Mouse (Mus musculus) G1E (cell line): ENCODE results near the gene Dqx1. TPM values are rescaled to one million over a fixed set of nuclear protein-coding genes. Genes with fewer than 3 reads are reported as not detected.

Source experiments
- ATAC-seq: 2 replicates; pipeline ENCODE4 v1.8.0; 2016; ENCODE audit warnings: mild to moderate bottlenecking; ENCODE audit not compliant: insufficient number of reproducible peaks, poor library complexity, low FRiP score, severe bottlenecking; ENCODE audit errors: extremely low read depth
- DNase-seq: peaks from one replicate; pipeline ENCODE4 v3.0.0; 2012; ENCODE audit warnings: low spot score
- H3K27me3 ChIP-seq: 2 replicates; pipeline ENCODE4 v1.6.1; 2012; ENCODE audit warnings: mild to moderate bottlenecking, low read length, inconsistent platforms; ENCODE audit not compliant: insufficient read depth
- H3K36me3 ChIP-seq: replicated peaks from 2 replicates; pipeline ENCODE3; 2012; ENCODE audit warnings: mild to moderate bottlenecking, inconsistent platforms
- H3K4me1 ChIP-seq: 2 replicates; pipeline ENCODE4 v1.6.1; 2012; ENCODE audit warnings: low read depth, low read length, inconsistent platforms, mixed read lengths; ENCODE audit not compliant: insufficient read depth
- H3K4me3 ChIP-seq: 2 replicates; pipeline ENCODE4 v1.5.1; 2012; ENCODE audit warnings: low read depth, mild to moderate bottlenecking, inconsistent platforms, low read length, moderate library complexity, mixed read lengths
- H3K9me3 ChIP-seq: replicated peaks from 2 replicates; pipeline ENCODE4 v1.6.1; 2012; ENCODE audit warnings: inconsistent platforms
- CTCF ChIP-seq: IDR thresholded peaks from 2 replicates; pipeline ENCODE4 v1.5.1; 2012; ENCODE audit warnings: low read depth, low read length, inconsistent platforms, mixed read lengths
- GATA1 ChIP-seq: IDR thresholded peaks from 2 replicates; pipeline ENCODE4 v1.6.1; 2012; ENCODE audit warnings: borderline replicate concordance, low read length, inconsistent platforms, mixed read lengths
- GATA2 ChIP-seq: IDR thresholded peaks from 2 replicates; pipeline ENCODE4 v1.6.1; 2012; ENCODE audit warnings: low read depth, low read length, inconsistent platforms, borderline replicate concordance
- POLR2AphosphoS5 ChIP-seq: IDR thresholded peaks from 2 replicates; pipeline ENCODE4 v1.6.1; 2012; ENCODE audit warnings: low read depth, low read length, inconsistent platforms; ENCODE audit not compliant: insufficient replicate concordance
- TAL1 ChIP-seq: conservative IDR thresholded peaks from 2 replicates; pipeline ENCODE4 v1.6.1; 2012; ENCODE audit warnings: low read depth, low read length, inconsistent platforms, mixed read lengths
- polyA plus RNA-seq: library from polyadenylated mRNA; stranded (reverse); fragments of >175 nt; gene quantifications from 2 replicates; pipeline ENCODE4 v1.2.3, GENCODE M21; 2012
- total RNA-seq, 2 experiments: library from RNA; stranded (forward) in 1 of 2; stranded (reverse) in 1 of 2; fragments of 200-1000 nt in 1 of 2; fragments of >200 nt in 1 of 2; fragmentation: Nextera tagmentation in 1 of 2; gene quantifications; 2 replicates each; pipeline ENCODE4 v1.2.3; 2014 to 2017

The Dqx1 gene
- 23.5 and 28.7 TPM in 2 replicates for total RNA-seq (2014; fragmentation: Nextera tagmentation)
- total RNA-seq (2017) = 2.5 and 3.8 TPM in 2 replicates
- 1.4 and 2.3 TPM in 2 replicates for polyA plus RNA-seq

- H3K4me3 ChIP-seq = peak within 1 kb of the TSS; percentile 17; the same call in 1 of the 2 replicates
- peaks cover 68% of the 10 kb centered on the region for H3K36me3 ChIP-seq
- H3K9me3 ChIP-seq = no peaks in the 10 kb centered on the region
- no peak for TF ChIP-seq GATA1
- TF ChIP-seq GATA2 = no peak
- no peak for TF ChIP-seq TAL1
- TF ChIP-seq POLR2AphosphoS5 = no peak
- TF ChIP-seq CTCF = no peak
- DNase-seq = no peak
- H3K4me1 ChIP-seq = peaks cover 33% of the 10 kb centered on the region
- H3K27me3 ChIP-seq = no peaks in the 10 kb centered on the region
- ATAC-seq = no peak
Measured at GRCm38 (mm10) chr6:83057790-83058189, at the start of gene Dqx1. Dqx1 (plus strand) TSS chr6:83057844.

- Histone ChIP-seq H3K4me1 (peaks cover 50% of the 10 kb centered on the region), H3K4me3 (no peak overlapping the region), H3K36me3 (no peaks in the 10 kb centered on the region), H3K27me3 (no peaks in the 10 kb centered on the region), H3K9me3 (peaks cover 2% of the 10 kb centered on the region; the same call in 1 of the 2 replicates)
- DNase-seq (no peak), ATAC-seq (no peak)
- TF ChIP-seq POLR2AphosphoS5 (no peak), GATA2 (no peak), GATA1 (no peak), CTCF (no peak), TAL1 (no peak)
Measured at GRCm38 (mm10) chr6:83008659-83009058, 49.0 kb upstream of the Dqx1 start.

GRCm38 (mm10) chr6:83010010-83010409 is 47.6 kb upstream of the Dqx1 start:
- Histone ChIP-seq H3K4me3 (no peak overlapping the region), H3K9me3 (peaks cover 2% of the 10 kb centered on the region; the same call in 1 of the 2 replicates), H3K4me1 (peaks cover 50% of the 10 kb centered on the region), H3K27me3 (no peaks in the 10 kb centered on the region), H3K36me3 (no peaks in the 10 kb centered on the region)
- TF ChIP-seq CTCF (no peak), GATA2 (no peak), POLR2AphosphoS5 (no peak), TAL1 (no peak), GATA1 (no peak)
- DNase-seq = no peak
- ATAC-seq = no peak

- no peak overlapping the region for H3K4me3 ChIP-seq
- no peaks in the 10 kb centered on the region for H3K36me3 ChIP-seq
- DNase-seq (no peak), ATAC-seq (no peak)
- H3K9me3 ChIP-seq = peaks cover 2% of the 10 kb centered on the region; the same call in 1 of the 2 replicates
- no peak for TF ChIP-seq TAL1
- TF ChIP-seq POLR2AphosphoS5 = no peak
- no peak for TF ChIP-seq GATA1
- TF ChIP-seq CTCF = no peak
- TF ChIP-seq GATA2 = no peak
- no peaks in the 10 kb centered on the region for H3K27me3 ChIP-seq
- peaks cover 46% of the 10 kb centered on the region for H3K4me1 ChIP-seq
Measured at GRCm38 (mm10) chr6:83011255-83011654, 46.4 kb upstream of the Dqx1 start.

GRCm38 (mm10) chr6:83011756-83012155 is 45.9 kb upstream of the Dqx1 start:
- no peak for DNase-seq
- H3K27me3 ChIP-seq = no peaks in the 10 kb centered on the region
- H3K4me3 ChIP-seq = no peak overlapping the region
- no peaks in the 10 kb centered on the region for H3K36me3 ChIP-seq
- no peak for ATAC-seq
- TF ChIP-seq GATA2 (no peak), CTCF (no peak), TAL1 (no peak), POLR2AphosphoS5 (no peak), GATA1 (no peak)
- H3K4me1 ChIP-seq = peaks cover 48% of the 10 kb centered on the region
- peaks cover 2% of the 10 kb centered on the region; the same call in 1 of the 2 replicates for H3K9me3 ChIP-seq

- TF ChIP-seq TAL1 = no peak
- TF ChIP-seq CTCF = no peak
- no peak for TF ChIP-seq POLR2AphosphoS5
- no peak for TF ChIP-seq GATA2
- TF ChIP-seq GATA1 = no peak
- H3K9me3 ChIP-seq = peaks cover 2% of the 10 kb centered on the region; the same call in 1 of the 2 replicates
- H3K4me1 ChIP-seq = peaks cover 54% of the 10 kb centered on the region
- ATAC-seq (0 out of 2 replicates have a peak, but pooled peaks have one; percentile 37), DNase-seq (peak; percentile 48)
- H3K4me3 ChIP-seq = peak overlapping the region; percentile 8; the same call in 1 of the 2 replicates
- no peaks in the 10 kb centered on the region for H3K27me3 ChIP-seq
- no peaks in the 10 kb centered on the region for H3K36me3 ChIP-seq
Measured at GRCm38 (mm10) chr6:83013444-83013843, 44.2 kb upstream of the Dqx1 start.
